Mouse (Mus musculus): ENCODE measurements at regions not wholly inside any gene's neighbourhood (a gene's known extent, or its start where the extent isn't known, plus 50 kb on each side); places are given as distances from the start of the nearest gene placed in this dataset.

DNA sequence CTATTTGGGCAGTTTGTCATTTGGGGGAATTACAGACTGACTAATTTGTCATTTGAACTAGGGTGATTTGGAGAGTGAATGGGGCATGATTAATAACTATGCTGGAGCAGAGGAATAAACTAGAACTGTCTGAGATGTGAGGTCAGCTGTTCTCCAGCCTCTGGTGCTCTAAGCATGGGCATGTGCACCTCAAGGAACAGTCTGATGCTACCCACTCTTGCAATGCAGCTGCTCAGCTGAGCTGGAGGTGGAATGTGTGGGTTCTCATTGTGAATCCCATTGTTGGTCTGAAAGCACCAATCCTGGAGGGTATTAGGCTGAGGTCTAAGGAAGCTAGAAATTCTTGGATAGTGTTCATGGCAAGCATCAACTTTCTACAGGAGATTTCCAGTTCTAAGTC, 192.8 kb upstream of the Slc30a5 start:
- no peak for DNase-seq (ENCODE audit: low read depth, low spot score)

DNA sequence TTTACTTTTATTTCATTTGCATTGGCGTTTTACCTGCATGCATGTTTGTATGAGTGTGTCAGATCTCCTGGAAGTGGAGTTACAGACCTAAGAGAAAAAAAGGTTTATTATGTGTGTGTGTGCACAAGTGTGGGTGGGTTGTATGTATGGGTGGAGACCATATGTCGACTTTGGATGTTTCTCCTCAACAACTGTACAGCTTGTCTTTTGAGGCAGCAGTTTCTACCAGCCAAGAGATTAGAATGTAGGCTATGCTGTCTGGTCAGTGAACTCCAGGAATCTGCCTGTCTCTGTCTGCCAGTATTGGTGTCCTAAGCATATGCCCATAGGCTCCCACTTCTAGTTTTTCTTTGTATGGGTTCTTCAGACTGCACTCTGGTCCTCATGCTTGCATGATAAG, 192.3 kb upstream of the Slc30a5 start:
- no peak for DNase-seq (ENCODE audit: low read depth, low spot score)

DNA sequence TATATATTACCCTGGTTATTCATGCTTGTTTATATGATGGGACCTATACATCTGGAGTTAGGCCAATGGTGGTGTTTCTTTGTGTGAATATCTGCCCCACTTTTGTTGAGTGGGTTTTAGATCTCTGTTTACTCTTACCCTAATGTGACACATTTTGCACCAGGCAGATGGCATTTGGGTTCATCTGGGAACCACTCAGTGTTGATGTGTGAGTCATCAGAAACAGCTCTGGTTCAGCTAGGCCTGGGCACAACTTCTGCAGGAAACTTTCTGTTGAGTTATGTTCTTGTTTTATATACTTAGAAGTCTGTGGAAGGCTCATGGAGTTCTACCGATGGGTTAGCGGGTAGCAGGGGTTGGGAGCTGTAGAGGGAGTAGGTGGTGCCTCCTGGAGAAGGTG, 191.7 kb upstream of the Slc30a5 start:
- DNase-seq (ENCODE audit: low read depth, low spot score), result no peak

DNA sequence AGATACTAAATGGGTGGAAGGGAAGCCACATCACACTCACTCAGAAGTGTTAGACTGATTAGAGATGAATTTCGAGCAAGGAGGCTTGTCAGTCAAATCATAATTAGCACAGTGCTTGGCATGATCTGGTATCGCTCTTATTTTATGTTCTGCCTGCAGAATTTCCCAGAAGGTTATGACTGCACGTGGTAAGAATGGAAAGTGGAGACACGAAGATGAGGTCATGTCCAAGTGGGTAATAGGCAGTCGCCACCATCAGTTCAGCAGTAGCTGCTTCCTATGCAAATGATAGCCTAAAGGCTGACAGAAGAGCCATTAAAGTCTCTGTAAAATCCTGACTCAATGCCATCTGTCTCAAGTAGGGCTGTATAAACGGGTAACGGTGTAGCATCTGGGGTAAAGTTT, 186.0 kb upstream of the Slc30a5 start:
- DNase-seq (ENCODE audit: low read depth, low spot score), result no peak

DNA sequence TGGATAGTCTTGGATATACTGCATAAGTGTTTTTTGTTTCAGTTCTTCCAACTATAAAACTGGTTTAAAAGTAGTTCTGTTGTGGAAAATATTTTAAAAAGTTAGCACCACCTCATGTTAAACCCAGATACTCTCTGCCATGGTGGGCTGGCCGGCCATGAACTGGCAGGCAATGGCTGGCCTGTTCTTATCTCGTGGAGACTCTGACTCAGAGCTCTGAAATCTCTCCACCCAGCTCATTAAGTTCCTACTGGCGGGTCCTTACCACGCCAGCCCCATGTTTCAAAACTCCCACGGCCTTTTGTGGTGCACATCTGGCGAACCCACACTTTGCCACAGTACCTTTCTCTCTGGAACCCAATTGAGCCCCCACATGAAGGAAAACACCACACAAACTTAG, 183.8 kb upstream of the Slc30a5 start:
- DNase-seq (ENCODE audit: low read depth, low spot score), result no peak

DNA sequence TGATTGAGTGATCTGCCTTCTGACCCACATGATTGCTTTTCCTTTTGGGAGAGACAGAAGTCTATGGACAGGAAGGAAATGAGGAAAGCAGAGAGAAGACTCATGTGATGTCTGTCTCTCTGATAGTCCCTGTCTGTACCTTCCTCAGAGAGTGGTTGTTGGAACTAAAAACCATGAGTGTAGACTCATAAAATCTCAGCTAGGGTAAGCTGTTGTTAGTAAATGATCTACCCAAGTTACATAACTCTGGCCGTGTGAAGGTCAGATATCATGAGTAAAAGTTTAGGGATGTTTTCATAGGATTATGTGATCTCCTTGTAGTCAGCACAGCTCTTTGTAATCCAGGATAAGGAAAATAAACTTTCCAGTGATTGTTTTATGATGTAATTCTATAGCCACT, 183.0 kb upstream of the Slc30a5 start:
- no peak for DNase-seq (ENCODE audit: low read depth, low spot score)

DNA sequence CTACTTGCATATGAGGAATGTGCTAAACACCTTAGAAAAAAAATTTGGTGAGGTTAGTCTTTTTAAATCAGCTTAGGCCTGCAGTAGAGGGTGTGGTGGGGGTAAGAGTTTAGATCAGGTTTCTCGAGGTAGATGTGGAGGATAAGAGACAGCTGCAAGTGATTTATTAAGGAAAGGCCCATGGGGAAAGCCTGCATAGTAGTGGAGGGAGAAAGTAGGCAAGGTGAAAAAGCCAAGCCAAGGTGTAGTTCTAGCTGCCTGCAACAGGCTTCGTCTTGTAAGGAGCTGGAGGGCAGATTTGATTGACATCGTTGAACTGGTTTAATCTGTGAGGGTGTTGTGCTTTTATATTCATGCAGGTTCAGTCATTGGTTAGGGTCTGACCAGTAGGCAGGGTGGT, 182.2 kb upstream of the Slc30a5 start:
- DNase-seq (ENCODE audit: low read depth, low spot score), result no peak

DNA sequence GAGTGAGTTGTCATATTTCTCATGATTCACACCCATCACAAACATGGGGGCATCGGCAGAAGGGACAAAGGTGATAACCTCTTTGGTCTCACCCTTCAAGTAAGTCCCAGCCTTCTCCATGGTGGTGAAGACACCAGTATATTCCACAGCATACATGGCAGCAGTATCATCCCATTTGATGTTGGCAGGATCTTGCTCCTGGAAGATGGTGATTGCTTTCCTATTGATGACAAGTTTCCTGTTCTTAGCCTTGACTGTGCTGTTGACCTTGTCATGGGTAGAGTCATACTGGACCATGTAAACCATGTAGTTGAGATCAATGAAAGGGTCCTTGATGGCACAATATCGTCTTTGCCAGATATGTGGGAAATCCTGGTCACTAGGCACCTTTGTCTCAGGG, 180.4 kb upstream of the Slc30a5 start:
- no peak for DNase-seq (ENCODE audit: low read depth, low spot score)

DNA sequence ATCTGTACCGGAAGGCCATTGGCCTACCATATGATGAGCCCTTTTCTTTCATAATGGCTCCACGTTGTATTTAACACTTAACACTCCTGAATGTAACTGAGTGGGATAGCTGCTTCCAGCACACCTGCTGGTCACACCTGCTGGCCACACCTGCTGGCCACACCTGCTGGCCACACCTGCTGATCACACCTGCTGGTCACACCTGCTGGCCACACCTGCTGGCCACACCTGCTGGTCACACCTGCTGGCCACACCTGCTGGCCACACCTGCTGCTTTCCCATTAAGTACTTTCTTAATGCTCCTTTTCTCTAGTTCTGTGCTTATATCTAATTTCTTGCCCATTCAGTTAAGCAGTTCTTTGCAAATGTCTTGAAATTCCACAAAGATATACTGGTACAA, 157.4 kb upstream of the Slc30a5 start:
- no peak for DNase-seq (ENCODE audit: low read depth, low spot score)

DNA sequence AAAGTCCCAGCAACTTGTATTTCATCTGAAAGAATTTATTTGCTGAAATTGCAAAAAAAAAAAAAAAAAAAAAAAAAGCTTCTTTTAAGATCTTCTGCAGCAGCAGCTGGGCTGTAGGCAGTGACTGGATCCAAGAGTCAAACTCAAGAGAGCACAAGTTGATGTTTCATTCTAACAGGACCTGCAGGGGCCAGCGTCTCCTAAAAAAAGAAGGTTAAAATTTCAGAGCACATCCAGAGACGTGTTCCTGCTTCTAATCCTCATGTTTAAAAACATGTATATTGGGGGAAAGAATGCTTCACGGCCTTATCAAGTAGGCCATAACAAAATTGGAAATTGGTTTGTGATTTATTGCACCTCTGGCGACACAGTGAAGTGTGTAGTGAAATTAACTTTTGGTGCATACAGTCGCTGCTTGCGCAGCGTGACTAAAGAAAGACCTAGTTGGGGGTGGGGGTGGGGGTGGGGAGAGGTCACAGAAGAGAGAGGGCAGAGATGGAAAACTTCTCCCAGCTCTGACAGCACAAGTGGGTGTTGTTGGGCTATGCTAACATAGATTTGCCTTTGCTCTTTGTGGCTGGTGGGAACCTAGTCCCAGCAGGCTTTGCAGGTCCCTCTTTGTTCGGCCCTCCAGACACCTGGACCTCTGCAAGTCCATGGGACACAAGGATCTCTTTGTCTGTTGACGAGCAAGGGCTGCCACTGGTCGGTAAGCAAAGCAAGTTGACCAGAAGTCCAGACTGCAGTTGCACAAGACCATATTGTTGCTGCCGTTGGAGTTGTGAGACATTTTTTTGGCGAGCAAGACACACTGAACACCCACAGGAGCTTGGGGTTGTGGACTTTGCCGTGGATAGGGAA, 155.7 kb upstream of the Slc30a5 start:
- no peak for DNase-seq (ENCODE audit: low read depth, low spot score)

DNA sequence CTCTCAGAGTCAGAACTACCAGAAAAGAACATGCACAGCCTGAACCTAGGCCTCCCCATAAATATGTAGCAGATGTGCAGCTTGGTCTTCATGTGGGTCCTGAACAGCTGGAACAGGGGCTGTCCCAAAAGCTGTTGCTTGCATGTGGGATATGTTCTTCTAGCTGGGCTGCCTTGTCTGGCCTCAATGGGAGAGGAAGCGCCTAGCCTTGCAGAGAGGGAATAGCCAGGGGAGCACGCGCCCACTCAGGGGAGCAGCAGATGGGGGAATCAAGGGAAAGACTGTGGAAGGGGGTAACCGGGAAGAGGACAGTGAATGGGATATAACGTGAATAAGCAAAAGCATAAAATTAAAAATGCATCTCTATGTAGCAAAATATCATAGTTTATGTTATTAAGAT, 154.9 kb upstream of the Slc30a5 start:
- DNase-seq (ENCODE audit: low read depth, low spot score), result no peak

DNA sequence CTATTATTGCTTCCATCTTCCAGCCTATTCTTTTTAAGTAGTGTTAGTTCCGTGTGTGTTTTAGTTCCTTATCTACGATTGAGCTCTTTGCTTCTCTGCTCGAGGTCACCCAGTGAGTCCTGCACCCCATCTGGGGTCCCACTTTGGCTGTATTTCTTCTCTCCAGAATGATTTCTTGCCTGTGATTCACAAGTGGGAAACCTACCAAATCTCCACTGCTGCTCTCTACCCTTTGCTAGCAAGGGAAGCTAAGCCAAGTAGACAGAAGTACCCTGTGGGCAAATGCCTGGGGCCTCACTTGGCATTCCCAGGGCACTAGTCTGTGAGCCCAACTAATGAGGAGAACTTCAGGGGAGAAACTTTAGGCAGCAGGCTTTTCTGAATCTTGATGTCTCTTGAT, 142.5 kb upstream of the Slc30a5 start:
- no peak for DNase-seq (ENCODE audit: low read depth, low spot score)

DNA sequence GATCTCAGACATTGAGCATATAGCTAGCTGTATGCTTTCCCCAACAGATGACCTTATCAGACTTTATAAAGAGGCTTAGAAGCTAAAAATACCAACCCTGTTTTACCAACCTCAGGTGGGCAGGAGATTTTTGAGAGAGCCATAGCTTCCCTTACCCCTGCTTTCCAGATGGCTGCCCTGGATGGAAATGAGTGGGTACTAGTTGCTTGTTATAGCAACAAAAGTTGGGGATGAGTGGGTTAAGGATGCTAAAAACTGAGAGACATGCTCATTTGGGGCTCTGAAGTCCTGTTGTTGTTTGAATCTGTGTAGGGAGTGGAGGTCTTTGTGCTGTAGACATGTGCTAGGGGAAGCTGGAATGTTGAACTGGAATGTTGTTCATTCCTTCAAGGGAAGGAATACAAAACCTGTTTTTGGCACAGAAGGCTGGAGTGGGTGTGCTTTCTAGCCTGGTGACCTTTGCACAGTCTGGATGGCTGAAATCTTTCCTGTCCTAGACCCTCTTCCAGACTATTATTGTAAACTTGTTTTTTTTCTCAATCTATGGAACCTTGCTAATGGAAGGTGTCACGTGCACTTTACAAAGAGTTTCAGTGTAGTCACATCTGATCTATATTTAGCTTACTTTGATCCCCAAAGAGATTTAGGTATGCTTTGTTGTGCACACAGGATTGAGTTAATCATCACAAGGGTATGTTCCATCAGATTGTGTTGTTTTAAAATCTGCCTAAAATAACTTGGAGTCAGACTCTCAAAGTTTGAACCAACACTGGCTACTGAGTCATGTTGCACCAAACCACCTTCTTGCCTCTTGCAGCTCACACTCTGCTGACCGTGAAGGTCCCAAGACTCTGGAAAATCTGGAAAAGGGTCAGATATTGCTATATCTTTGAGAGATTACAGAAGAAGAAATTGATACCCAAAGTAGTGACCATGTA, 138.1 kb upstream of the Slc30a5 start:
- DNase-seq (ENCODE audit: low read depth, low spot score), result no peak

DNA sequence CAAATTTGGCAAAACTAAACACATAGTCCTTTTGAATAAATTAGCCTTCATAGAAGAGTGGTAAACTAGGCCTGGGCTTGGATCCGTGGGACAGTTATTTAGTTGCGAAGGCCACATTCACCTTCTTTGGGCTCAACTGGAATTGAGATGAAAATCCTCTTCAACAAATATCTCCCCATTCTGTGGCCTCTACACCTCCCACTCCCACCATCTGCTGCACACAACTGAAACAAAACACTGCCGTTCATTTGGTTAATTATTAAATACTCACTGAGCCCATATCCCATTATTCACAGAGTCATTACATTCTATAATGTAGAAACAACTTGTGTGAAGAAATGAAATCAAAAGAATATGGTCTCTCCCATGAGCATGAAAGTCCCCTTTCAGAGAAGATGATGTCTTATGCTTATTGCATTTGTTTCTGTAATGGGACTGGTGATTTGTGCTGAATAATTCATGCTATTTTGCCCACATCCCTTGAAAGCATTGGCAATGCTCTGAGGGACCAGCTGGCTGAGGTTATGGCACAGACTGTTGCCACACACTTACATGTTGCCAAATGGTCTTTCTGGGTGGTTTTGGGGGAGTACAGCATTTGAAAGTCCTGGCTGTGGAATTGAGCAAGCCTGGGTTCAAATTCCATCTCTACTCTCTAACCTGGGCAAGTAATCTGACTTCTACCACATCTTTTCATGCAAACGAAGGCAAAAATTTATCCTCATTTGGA, 129.7 kb upstream of the Slc30a5 start:
- no peak for DNase-seq (ENCODE audit: low read depth, low spot score)

DNA sequence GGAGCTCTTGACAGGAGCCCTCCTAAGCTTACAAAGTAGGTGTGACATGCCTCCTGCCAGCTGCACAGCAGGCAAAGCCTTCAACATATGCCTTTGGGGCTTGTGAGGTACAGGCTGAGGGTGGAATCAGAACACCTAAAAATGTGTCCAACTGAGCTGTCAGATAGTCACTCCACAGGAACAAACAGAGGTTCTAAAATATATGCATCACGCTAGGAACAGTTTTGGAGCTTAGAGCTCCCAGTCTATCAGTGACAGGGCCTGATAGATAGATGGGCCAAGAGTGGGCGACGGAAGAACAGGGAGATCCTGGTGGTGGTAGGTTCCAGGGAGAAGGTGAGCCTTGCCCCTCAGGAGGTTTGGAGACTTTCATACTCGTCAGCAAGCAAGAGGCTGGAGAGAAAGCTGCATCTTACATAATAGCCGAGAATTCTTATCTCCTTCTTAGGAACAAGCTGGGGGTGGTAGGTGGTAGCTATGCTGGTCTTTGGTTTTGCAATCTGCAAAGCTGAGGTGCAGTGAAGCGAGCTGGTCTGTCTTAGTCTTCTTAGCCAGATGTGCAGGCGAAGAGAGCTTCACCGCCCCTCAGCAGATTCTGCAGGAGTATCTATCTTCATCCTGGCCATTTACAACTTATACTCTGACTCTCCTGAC, 121.5 kb upstream of the Slc30a5 start:
- no peak for DNase-seq (ENCODE audit: low read depth, low spot score)

DNA sequence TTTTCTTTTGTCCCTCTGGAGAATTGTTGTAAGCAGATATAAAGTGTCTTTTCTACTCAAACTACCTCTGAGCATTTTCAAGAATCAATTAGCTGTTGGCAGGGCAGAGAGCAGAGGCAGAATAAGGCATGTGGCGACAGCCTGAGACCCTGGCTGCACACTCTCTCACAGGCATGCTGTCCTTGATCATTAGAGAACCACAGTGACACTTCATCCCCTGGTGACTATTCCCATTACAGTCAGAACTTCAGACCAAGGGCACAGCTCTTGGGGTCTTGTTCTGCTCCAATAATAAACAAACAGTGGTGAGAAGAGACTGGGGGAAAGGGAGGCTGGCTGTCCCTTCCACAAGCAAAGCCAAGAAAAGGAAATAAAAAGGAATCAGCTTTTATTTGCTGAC, 120.9 kb upstream of the Slc30a5 start:
- no peak for DNase-seq (ENCODE audit: low read depth, low spot score)

DNA sequence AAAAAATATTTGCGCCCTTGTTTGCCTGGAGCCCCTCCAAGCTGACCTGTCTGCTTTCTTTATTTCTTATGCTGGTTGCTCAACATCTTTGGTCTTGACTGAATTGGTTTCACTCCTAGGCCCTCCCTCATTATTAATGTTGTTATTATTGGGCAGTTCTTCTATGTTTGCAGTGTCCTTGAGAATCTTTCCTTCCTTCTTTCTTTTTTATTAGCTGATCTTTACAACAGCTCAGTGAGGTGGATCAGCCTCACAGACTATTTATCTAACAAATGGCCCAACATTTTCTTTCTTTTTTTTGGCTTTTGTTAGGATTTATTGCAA, 117.9 kb upstream of the Slc30a5 start:
- DNase-seq (ENCODE audit: low read depth, low spot score), result no peak

DNA sequence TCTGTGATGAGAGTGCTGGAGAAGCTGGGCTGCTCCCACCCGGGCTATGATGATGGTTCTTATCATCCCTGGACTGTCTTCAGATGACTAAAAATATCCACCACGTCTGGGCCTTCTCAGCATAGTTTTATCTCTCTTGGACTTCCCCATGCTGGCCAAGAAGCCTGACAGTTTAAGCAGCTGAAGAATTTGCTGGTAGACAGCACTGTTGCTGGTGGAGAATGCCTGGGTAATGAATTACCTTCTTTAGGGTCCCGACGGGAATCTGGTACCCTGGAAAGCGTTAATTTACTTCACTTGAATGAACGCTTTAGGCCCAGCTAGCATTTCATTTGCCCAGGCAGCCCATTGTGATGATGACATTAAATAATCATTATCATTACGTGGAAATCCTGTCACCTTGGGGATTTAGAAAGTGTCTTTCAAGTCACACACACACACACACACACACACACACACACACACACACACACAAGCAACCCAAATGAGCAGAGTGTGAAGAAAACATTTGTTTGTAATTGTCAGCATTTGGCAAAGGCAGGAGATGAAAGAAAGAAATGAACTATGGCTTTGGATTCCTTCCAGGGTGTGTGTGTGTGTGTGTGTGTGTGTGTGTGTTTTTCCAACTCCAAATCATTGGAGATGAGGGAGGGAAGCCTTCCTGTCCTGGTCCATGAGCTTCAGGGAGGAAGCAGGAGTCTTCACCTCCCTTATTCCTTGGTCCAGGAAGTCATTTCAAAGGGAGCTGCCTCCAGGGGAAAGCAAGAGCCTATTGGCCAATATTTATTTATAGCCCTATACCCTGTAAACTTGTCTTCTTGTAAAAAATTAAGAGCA, 117.3 kb upstream of the Slc30a5 start:
- DNase-seq (ENCODE audit: low read depth, low spot score), result no peak

DNA sequence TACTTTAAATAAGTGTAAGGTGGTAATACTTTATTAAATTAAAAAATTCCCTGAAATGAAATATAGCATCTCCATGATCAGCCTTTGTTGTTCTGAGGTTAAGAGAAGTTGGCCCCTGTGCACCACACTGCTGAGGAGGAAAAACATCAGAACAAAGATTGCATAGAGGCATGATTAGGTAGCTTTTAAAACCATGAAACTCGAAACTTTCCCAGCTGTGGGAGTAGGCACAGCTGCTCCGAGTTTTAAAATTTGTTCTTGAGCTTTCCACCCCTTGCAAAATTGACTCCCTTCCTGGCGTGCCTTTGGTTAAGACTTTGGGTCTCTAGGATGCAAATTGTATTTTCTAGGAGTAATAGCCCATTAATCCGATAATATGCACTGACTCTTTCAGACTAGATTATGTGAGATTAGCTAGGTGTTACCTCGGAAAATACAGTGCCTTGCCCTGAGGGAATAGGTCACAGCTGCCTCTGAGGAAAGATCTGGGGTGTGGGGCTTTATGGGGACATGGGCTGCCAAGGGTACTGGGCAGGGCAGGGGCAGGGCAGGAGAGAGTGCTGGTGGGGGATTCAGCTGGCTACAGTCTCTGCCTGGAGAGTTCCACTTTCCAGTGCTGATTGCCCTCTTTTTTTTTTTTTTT, 110.1 kb upstream of the Slc30a5 start:
- DNase-seq (ENCODE audit: low read depth, low spot score), result no peak

DNA sequence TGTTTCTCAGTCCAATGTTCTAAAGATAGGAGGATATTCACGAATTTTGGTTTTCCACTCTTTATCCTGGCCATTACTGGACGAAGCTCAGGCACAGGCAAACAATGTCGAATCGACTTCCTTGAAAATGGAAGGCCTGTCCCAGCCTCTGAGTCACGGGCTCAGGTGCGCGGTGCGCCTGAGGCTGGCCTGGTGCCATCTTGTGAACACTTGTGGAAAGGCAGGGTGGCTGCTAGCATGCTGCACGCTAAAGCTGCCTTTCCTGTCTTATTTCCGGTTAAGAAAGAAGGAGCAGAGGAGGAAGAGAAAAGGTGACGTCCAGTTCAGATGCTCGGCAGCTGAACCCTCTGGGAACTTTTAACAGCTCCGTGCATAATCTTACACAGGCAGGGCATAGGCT, 107.6 kb upstream of the Slc30a5 start:
- DNase-seq (ENCODE audit: low read depth, low spot score), result no peak
